Mouse (Mus musculus): ENCODE results near the gene Dedd.
A peak's percentile ranks its signal among the peaks of the same experiment; 100 is the strongest.
"Not testable (repeated sequence)": the region's sequence is repeated elsewhere in the genome, so short reads cannot be mapped to it uniquely, and the experiment has no call there.

Dedd gene

GRCm38 (mm10) chr1:171328839-171329432 lies at the start of gene Dedd:
Gene Dedd, plus strand, starts transcription at chr1:171329145.
- peak; percentile 71 for DNase-seq (ENCODE audit: low read depth, low spot score)

GRCm38 (mm10) chr1:171279721-171280120 lies 49.2 kb upstream of the Dedd start:
- DNase-seq (ENCODE audit: low read depth, low spot score), result no peak

GRCm38 (mm10) chr1:171280250-171280915 lies 48.6 kb upstream of the Dedd start:
- DNase-seq (ENCODE audit: low read depth, low spot score), result no peak

GRCm38 (mm10) chr1:171280916-171281527 lies 47.9 kb upstream of the Dedd start, which contains the start of gene Ppox:
Gene Ppox, minus strand, starts transcription at chr1:171281186.
- peak; percentile 97 for DNase-seq (ENCODE audit: low read depth, low spot score)

- peak; percentile 85 for DNase-seq (ENCODE audit: low read depth, low spot score)
Measured at GRCm38 (mm10) chr1:171281528-171281923, 47.4 kb upstream of the Dedd start.

GRCm38 (mm10) chr1:171282086-171282805 lies 46.7 kb upstream of the Dedd start:
- DNase-seq (ENCODE audit: low read depth, low spot score), result no peak

- no peak for DNase-seq (ENCODE audit: low read depth, low spot score)
Measured at GRCm38 (mm10) chr1:171283188-171284160, 45.5 kb upstream of the Dedd start.

GRCm38 (mm10) chr1:171284491-171284890 lies 44.5 kb upstream of the Dedd start:
- DNase-seq (ENCODE audit: low read depth, low spot score), result no peak

- DNase-seq (ENCODE audit: low read depth, low spot score), result no peak
Measured at GRCm38 (mm10) chr1:171285096-171285892, 43.7 kb upstream of the Dedd start.

GRCm38 (mm10) chr1:171286517-171286916 lies 42.4 kb upstream of the Dedd start:
- no peak for DNase-seq (ENCODE audit: low read depth, low spot score)

- DNase-seq (ENCODE audit: low read depth, low spot score), result peak; percentile 81
Measured at GRCm38 (mm10) chr1:171287136-171288081, 41.5 kb upstream of the Dedd start, which contains the start of gene Usp21. Gene Usp21, minus strand, starts transcription at chr1:171287991.

GRCm38 (mm10) chr1:171288328-171288727 lies 40.6 kb upstream of the Dedd start:
- no peak for DNase-seq (ENCODE audit: low read depth, low spot score)

GRCm38 (mm10) chr1:171293351-171293750 lies 35.6 kb upstream of the Dedd start:
- DNase-seq (ENCODE audit: low read depth, low spot score), result no peak

GRCm38 (mm10) chr1:171293906-171294297 lies 35.0 kb upstream of the Dedd start:
- DNase-seq (ENCODE audit: low read depth, low spot score), result no peak

- DNase-seq (ENCODE audit: low read depth, low spot score), result peak; percentile 75
Measured at GRCm38 (mm10) chr1:171294298-171295062, 34.5 kb upstream of the Dedd start, which contains the start of gene Ufc1. Gene Ufc1, minus strand, starts transcription at chr1:171295024.

GRCm38 (mm10) chr1:171295063-171295402 lies 33.9 kb upstream of the Dedd start:
- no peak for DNase-seq (ENCODE audit: low read depth, low spot score)

GRCm38 (mm10) chr1:171298226-171298625 lies 30.7 kb upstream of the Dedd start:
- DNase-seq (ENCODE audit: low read depth, low spot score), result no peak

- DNase-seq (ENCODE audit: low read depth, low spot score), result not testable (repeated sequence)
Measured at GRCm38 (mm10) chr1:171306157-171306556, 22.8 kb upstream of the Dedd start.
